Mouse (Mus musculus) neural tube, embryonic 15.5 days (tissue): Measurements from ENCODE around the gene Krtap1-5. TPM values are rescaled to one million over a fixed set of nuclear protein-coding genes. Genes with fewer than 3 reads are reported as not detected.
"Not testable (repeated sequence)": the region's sequence is repeated elsewhere in the genome, so short reads cannot be mapped to it uniquely, and the experiment has no call there.

Experiments
- ATAC-seq: fragments of 200-750 bp; cut with Nextera tagmentation; 2 replicates; pipeline ENCODE4 v1.8.0; 2017; ENCODE audit warnings: mild to moderate bottlenecking, moderate TSS enrichment, moderate library complexity; ENCODE audit not compliant: low FRiP score
- H3K27ac ChIP-seq: fragments of 300-500 bp; sonication (generic); replicated peaks from 2 replicates; pipeline ENCODE4 v1.5.1; 2015; ENCODE audit warnings: mild to moderate bottlenecking, inconsistent platforms
- H3K27me3 ChIP-seq: fragments of 300-500 bp; sonication (generic); replicated peaks from 2 replicates; pipeline ENCODE4 v1.6.1; 2015; ENCODE audit warnings: inconsistent platforms
- H3K36me3 ChIP-seq: fragments of 300-500 bp; sonication (generic); 2 replicates; pipeline ENCODE4 v1.6.1; 2015; ENCODE audit warnings: inconsistent platforms
- H3K4me1 ChIP-seq: fragments of 300-500 bp; sonication (generic); 2 replicates; pipeline ENCODE4 v1.6.1; 2015; ENCODE audit warnings: inconsistent platforms
- H3K4me2 ChIP-seq: fragments of 300-500 bp; sonication (generic); 2 replicates; pipeline ENCODE4 v1.6.1; 2015; ENCODE audit warnings: inconsistent platforms, mild to moderate bottlenecking, moderate library complexity
- H3K4me3 ChIP-seq: fragments of 300-500 bp; sonication (generic); replicated peaks from 2 replicates; pipeline ENCODE4 v1.5.1; 2015; ENCODE audit warnings: mild to moderate bottlenecking, inconsistent platforms
- H3K9ac ChIP-seq: fragments of 300-500 bp; sonication (generic); replicated peaks from 2 replicates; pipeline ENCODE4 v1.6.1; 2015; ENCODE audit warnings: mild to moderate bottlenecking, inconsistent platforms
- H3K9me3 ChIP-seq: fragments of 300-500 bp; sonication (generic); replicated peaks from 2 replicates; pipeline ENCODE4 v1.6.1; 2016; ENCODE audit warnings: inconsistent platforms
- WGBS: fragments of 180-500 bp; shearing (Covaris S2); methylation state at CpG from one replicate; pipeline ENCODE4 v1.1.7; 2015; ENCODE audit warnings: mixed read lengths; 5-methylcytosine and 5-hydroxymethylcytosine counted together
- polyA plus RNA-seq: library from polyadenylated mRNA; unstranded; fragments of >200 nt; fragmentation: Nextera tagmentation; extraction: Ambion mirVana; gene quantifications from 2 replicates; pipeline ENCODE4 v1.2.1, GENCODE M21; 2015

The Krtap1-5 gene
- not detected in 2 replicates for polyA plus RNA-seq

DNA sequence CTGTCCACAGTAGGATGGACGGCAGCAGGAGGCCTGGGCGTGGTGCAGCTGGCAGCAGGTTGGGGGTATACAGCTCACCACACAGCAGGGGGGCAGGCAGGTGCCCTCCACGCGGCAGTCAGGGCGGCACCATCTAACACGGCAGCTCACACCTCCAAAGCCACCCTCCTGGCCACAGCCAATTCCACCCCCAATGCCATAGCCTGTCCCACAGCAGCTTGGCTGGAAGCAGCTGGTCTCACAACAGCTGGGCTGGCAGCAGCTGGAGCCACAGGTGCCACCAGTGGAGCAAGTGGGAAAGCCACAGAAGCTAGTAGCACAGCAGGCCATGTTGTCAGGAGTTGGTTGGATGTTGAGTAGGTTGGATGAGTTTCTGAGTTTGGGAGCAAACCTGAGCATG, at the start of gene Krtap1-5:
Gene Krtap1-5, minus strand, starts transcription at position 381 of the 400 bp plus-strand sequence.
- Histone ChIP-seq H3K9me3 (no peaks in the 10 kb centered on the region), H3K36me3 (no peaks in the 10 kb centered on the region), H3K9ac (no peak within 1 kb of the TSS), H3K4me1 (no peaks in the 10 kb centered on the region), H3K4me3 (no peak within 1 kb of the TSS), H3K27me3 (no peaks in the 10 kb centered on the region), H3K27ac (no peak within 1 kb of the TSS), H3K4me2 (no peak within 1 kb of the TSS)
- ATAC-seq: no peak
- 91% methylated on average over 6 of the region's 6 CpGs for WGBS

DNA sequence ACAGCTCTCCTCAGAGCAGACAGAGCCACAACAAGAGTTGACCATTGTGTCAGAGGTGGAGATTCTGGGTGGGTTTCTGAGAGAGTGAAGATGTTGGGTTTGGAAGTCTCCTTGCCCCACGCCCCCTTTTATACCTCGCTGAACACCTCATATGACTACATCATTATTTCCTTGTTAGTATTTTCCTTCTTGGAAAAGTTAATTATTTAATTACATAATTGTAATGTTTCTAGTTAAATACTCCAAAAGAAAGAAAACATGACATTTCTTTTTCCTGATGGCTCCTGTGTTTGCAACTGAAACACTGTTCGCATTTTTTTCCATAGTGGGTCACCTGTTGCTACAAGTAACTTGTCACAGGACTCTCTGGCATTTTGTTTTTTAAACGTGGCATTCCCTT, 47.3 kb upstream of the Krtap1-5 start, which contains the start of gene Krtap4-1:
Gene Krtap4-1, minus strand, starts transcription at position 101 of the 400 bp plus-strand sequence.
- ATAC-seq: no peak
- H3K4me3 ChIP-seq: no peak within 1 kb of the TSS
- no peaks in the 10 kb centered on the region for H3K9me3 ChIP-seq
- H3K27ac ChIP-seq: no peak within 1 kb of the TSS
- H3K4me2 ChIP-seq: no peak within 1 kb of the TSS
- 84% methylated on average over 4 of the region's 4 CpGs for WGBS
- no peaks in the 10 kb centered on the region for H3K36me3 ChIP-seq
- H3K4me1 ChIP-seq: no peaks in the 10 kb centered on the region
- no peaks in the 10 kb centered on the region for H3K27me3 ChIP-seq
- H3K9ac ChIP-seq: no peak within 1 kb of the TSS

DNA sequence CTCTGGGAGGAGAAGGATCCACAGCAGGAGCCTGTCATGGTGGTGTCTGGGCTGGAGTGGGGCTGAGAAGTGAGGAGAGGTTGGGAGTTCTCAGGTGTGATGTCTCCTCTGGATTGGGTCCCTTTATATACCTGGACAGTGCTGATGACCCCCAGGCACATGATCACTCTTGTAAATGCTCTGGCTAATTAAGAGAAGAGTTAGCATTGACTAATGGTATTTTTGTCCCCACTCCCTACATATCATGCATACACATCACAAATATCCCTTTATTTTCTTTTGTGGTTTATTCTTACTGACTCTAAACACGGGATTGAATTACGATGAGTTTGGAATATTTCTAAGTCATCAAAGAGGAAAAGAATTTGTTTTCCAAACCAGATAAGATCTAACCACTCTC, 39.5 kb upstream of the Krtap1-5 start, which contains the start of gene Gm11562:
Gene Gm11562, minus strand, starts transcription at position 101 of the 400 bp plus-strand sequence.
- no peaks in the 10 kb centered on the region for H3K9me3 ChIP-seq
- H3K4me3 ChIP-seq: no peak within 1 kb of the TSS
- no peak within 1 kb of the TSS for H3K27ac ChIP-seq
- no peaks in the 10 kb centered on the region for H3K4me1 ChIP-seq
- WGBS: 95% methylated on average over 2 of the region's 2 CpGs
- H3K4me2 ChIP-seq: no peak within 1 kb of the TSS
- no peak within 1 kb of the TSS for H3K9ac ChIP-seq
- no peak for ATAC-seq
- H3K36me3 ChIP-seq: no peaks in the 10 kb centered on the region
- no peaks in the 10 kb centered on the region for H3K27me3 ChIP-seq

DNA sequence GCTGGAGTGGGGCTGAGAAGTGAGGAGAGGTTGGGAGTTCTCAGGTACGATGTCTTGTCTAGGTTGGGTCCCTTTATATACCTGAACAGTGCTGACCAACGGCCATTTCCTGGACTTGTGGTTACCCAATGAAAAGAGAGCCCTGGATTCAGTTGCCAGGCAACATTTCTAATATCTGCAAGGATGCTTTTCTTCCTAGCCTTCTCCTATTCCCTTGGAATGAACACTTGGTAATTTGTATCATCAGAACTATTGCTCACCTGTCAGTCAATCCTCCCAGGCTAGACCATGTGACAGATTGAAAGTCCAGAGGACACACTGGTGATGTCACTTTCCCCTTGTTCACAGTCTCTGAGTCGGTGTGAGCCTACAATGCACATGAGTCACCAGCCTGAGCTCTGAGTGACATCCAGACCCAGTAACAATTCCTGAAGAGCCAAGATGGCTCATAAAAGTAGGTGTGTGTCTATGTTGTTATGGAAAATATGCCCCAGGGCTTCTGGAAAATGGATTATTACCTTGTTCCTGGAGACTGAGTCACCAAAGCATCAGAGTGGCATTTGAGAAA, 34.1 kb upstream of the Krtap1-5 start, which contains the start of gene Krtap2-4:
Gene Krtap2-4, minus strand, starts transcription at position 51 of the 568 bp plus-strand sequence.
- Histone ChIP-seq H3K36me3 (no peaks in the 10 kb centered on the region), H3K27ac (no peak within 1 kb of the TSS), H3K9me3 (no peaks in the 10 kb centered on the region), H3K4me1 (no peaks in the 10 kb centered on the region), H3K4me2 (no peak within 1 kb of the TSS), H3K4me3 (no peak within 1 kb of the TSS), H3K27me3 (no peaks in the 10 kb centered on the region), H3K9ac (no peak within 1 kb of the TSS)
- 76% methylated on average over 3 of the region's 3 CpGs for WGBS
- ATAC-seq: no peak

DNA sequence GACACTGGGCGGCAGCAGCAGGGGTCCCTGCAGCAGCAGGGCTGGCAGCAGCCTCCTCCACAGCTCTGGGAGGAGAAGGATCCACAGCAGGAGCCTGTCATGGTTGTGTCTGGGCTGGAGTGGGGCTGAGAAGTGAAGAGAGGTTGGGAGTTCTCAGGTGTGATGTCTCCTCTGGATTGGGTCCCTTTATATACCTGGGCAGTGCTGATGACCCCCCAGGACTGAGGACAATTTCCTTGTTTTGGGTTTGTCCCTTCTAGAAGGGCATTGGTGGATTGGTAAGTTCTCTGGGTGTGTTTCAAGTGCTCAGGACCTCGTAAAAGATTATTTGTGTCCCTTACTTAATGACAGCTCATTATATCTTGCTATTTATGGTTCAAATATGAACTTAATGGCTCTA, 29.3 kb upstream of the Krtap1-5 start, which contains the start of gene Gm11937:
Gene Gm11937, minus strand, starts transcription at position 101 of the 400 bp plus-strand sequence.
- not testable (repeated sequence) for H3K9me3 ChIP-seq

DNA sequence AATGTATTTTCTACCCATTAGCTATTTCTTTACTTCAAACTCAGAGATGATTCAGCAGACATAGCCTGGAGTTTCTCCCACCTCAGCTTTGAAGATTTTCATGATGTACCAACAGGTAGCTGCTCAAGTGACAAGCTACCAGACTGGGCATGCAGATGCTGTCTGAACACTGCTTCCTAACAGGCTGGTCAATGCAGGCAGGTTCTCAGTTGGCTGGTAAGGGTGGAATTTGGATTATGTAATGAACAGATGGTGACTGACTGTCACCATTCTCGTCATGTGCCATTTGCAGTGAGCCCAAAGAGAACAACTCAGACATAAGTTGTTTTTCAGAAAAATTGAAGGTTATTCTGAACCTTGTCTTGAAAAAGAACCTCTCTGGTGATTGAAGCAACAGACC, 28.3 kb upstream of the Krtap1-5 start:
- whole genome bisulfite sequencing: 96% methylated on average over 1 of the region's 1 CpGs
- no peak overlapping the region for H3K4me3 ChIP-seq
- no peaks in the 10 kb centered on the region for H3K9me3 ChIP-seq
- H3K4me2 ChIP-seq: no peak overlapping the region
- no peaks in the 10 kb centered on the region for H3K27me3 ChIP-seq
- H3K36me3 ChIP-seq: no peaks in the 10 kb centered on the region
- H3K27ac ChIP-seq: no peak overlapping the region
- no peaks in the 10 kb centered on the region for H3K4me1 ChIP-seq
- ATAC-seq: no peak
- H3K9ac ChIP-seq: no peak overlapping the region

More for the DNA sequence above, 29.3 kb upstream of the Krtap1-5 start, which contains the start of gene Gm11937:
- not testable (repeated sequence) for H3K9ac ChIP-seq, H3K27me3 ChIP-seq, H3K4me3 ChIP-seq, H3K27ac ChIP-seq, H3K4me2 ChIP-seq, H3K36me3 ChIP-seq, H3K4me1 ChIP-seq, ATAC-seq
- 64% methylated on average over 1 of the region's 2 CpGs for WGBS

DNA sequence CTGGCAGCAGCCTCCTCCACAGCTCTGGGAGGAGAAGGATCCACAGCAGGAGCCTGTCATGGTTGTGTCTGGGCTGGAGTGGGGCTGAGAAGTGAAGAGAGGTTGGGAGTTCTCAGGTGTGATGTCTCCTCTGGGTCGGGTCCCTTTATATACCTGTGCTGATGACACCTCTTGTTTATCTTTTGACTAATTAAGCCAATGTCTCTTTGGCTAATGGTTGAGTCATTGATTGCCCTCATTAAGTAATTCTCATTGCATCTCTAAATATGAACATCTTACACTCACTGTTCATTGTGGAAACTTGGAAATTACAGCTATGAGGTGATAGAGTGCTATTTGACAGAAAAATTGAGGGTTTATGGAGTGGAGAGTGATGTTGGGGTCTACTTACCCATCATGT, 22.4 kb upstream of the Krtap1-5 start, which contains the start of gene Gm11938:
Gene Gm11938, minus strand, starts transcription at position 101 of the 400 bp plus-strand sequence.
- not testable (repeated sequence) for H3K36me3 ChIP-seq, ATAC-seq, H3K4me3 ChIP-seq, H3K9ac ChIP-seq, H3K4me2 ChIP-seq, H3K27ac ChIP-seq, H3K27me3 ChIP-seq, H3K4me1 ChIP-seq, H3K9me3 ChIP-seq
- WGBS: 76% methylated on average over 1 of the region's 1 CpGs

DNA sequence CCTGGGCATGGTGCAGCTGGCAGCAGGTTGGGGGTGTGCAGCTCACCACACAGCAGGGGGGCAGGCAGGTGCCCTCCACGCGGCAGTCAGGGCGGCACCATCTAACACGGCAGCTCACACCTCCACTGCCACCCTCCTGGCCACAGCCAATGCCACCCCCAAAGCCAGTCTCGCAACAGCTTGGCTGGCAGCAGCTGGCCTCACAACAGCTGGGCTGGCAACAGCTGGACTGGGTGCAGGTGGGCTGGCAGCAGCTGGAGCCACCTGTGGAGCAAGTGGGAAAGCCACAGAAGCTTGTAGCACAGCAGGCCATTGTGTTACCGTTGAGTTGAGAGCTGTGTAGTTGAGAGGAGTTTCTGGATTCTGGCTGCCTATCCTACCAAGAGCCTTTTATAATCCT, 16.9 kb upstream of the Krtap1-5 start, which contains the start of gene Krtap9-3:
Gene Krtap9-3, minus strand, starts transcription at position 364 of the 400 bp plus-strand sequence.
- H3K36me3 ChIP-seq, H3K4me2 ChIP-seq, H3K4me3 ChIP-seq, H3K9ac ChIP-seq, H3K9me3 ChIP-seq, H3K4me1 ChIP-seq, H3K27ac ChIP-seq, H3K27me3 ChIP-seq, ATAC-seq: not testable (repeated sequence)
- 85% methylated on average over 6 of the region's 6 CpGs for WGBS

DNA sequence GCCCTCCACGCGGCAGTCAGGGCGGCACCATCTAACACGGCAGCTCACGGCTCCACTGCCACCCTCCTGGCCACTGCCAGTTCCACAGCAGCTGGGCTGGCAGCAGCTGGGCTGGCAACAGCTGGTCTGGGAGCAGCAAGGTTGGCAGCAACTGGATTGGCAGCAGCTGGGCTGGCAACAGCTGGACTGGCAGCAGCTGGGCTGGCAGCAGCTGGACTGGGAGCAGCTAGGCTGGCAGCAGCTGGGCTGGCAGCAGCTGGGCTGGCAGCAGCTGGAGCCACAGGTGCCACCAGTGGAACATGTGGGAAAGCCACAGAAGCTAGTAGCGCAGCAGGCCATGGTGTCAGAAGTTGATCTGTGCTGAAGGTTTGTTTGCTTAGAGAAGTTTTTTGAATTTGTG, 10.2 kb upstream of the Krtap1-5 start, which contains the start of gene Krtap1-3:
Gene Krtap1-3, minus strand, starts transcription at position 359 of the 400 bp plus-strand sequence.
- Histone ChIP-seq H3K27ac (no peak within 1 kb of the TSS), H3K36me3 (no peaks in the 10 kb centered on the region), H3K27me3 (no peaks in the 10 kb centered on the region), H3K4me2 (no peak within 1 kb of the TSS), H3K4me3 (no peak within 1 kb of the TSS), H3K9ac (no peak within 1 kb of the TSS), H3K9me3 (no peaks in the 10 kb centered on the region), H3K4me1 (no peaks in the 10 kb centered on the region)
- 76% methylated on average over 6 of the region's 6 CpGs for WGBS
- no peak for ATAC-seq

DNA sequence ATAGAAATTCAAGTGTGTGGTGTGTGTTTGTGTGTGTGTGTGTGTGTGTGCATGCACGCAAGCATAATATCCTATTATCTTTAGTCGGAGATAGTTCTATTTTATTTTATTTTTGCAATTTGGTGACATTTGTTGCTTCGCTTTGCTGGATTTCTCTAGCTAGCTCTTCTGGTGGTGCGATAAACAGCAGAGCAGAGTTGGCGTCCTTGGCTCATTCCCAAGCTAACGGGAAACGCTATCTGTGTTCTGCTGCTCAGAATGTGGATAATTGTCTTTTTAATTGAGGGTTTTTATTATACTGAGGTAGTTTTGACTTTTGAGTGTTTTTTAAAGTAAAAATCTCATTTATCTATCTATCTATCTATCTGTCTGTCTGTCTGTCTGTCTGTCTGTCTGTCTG, 4.3 kb upstream of the Krtap1-5 start:
- ATAC-seq: no peak
- Histone ChIP-seq H3K27me3 (no peaks in the 10 kb centered on the region), H3K27ac (no peak overlapping the region), H3K9ac (no peak overlapping the region), H3K36me3 (no peaks in the 10 kb centered on the region), H3K4me3 (no peak overlapping the region), H3K9me3 (no peaks in the 10 kb centered on the region), H3K4me2 (no peak overlapping the region), H3K4me1 (no peaks in the 10 kb centered on the region)
- WGBS: 84% methylated on average over 7 of the region's 7 CpGs

DNA sequence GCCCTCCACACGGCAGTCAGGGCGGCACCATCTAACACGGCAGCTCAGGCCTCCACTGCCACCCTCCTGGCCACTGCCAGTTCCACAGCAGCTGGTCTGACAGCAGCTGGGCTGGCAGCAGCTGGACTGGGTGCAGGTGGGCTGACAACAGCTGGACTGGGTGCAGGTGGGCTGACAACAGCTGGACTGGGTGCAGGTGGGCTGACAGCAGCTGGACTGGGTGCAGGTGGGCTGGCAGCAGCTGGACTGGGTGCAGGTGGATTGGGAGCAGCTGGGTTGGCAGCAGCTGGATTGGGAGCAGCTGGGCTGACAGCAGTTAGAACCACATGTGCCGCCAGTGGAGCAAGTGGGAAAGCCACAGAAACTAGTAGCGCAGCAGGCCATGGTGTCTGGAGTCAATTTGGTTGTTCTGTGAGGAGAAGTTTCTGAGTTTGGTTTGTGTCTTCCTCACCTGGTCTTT, 2.5 kb upstream of the Krtap1-5 start, which contains the start of gene Krtap1-4:
Gene Krtap1-4, minus strand, starts transcription at position 410 of the 460 bp plus-strand sequence.
- no peak for ATAC-seq
- Histone ChIP-seq H3K4me3 (no peak within 1 kb of the TSS), H3K27me3 (no peaks in the 10 kb centered on the region), H3K4me1 (no peaks in the 10 kb centered on the region), H3K9me3 (no peaks in the 10 kb centered on the region), H3K27ac (no peak within 1 kb of the TSS), H3K4me2 (no peak within 1 kb of the TSS), H3K36me3 (no peaks in the 10 kb centered on the region), H3K9ac (no peak within 1 kb of the TSS)
- whole genome bisulfite sequencing: 81% methylated on average over 5 of the region's 5 CpGs

DNA sequence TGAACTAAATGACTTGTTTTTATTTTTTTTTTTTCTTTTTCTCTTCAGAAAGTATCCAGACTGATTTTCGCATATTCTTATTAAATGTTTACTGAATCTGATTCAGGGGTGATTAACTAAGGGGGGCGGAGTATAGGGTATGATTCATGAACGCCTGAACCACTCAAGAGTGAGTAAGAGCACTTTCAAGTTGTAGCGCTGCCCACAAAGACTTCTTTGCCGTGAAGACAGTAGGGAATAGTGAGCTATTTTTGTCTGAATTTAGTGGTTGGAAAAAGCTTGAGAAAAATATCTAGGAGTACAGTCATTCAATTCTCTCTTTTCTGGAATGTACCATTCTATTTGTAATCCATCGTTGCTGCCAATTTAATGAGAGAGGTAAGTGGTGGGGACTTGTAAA, 748 bp upstream of the Krtap1-5 start:
- Histone ChIP-seq H3K36me3 (no peaks in the 10 kb centered on the region), H3K27me3 (no peaks in the 10 kb centered on the region), H3K27ac (no peak overlapping the region), H3K4me3 (no peak overlapping the region), H3K9me3 (no peaks in the 10 kb centered on the region), H3K4me1 (no peaks in the 10 kb centered on the region), H3K9ac (no peak overlapping the region), H3K4me2 (no peak overlapping the region)
- WGBS: 91% methylated on average over 6 of the region's 6 CpGs
- no peak for ATAC-seq
